Mouse (Mus musculus) heart, postnatal 25 days (tissue): ENCODE results near the gene Nrcam. TPM values are rescaled to one million over a fixed set of nuclear protein-coding genes. Genes with fewer than 3 reads are reported as not detected.

Experiments used
- DNase-seq: peaks from one replicate; pipeline ENCODE4 v3.0.0; 2022; ENCODE audit warnings: low spot score
- intact Hi-C: fragments of 180-260 bp; cut with DNase I; formaldehyde crosslinking; loops from one replicate; pipeline ENCODE4 v1.15.1; 2025
- total RNA-seq, 2 experiments: library from RNA; stranded (reverse); gene quantifications; 2 replicates each; pipeline ENCODE4 v1.2.3; 2021

Gene Nrcam
- total RNA-seq, 2 experiments from 2014 or later, result 0.16 to 0.42 TPM

- intact Hi-C loops, result no loop called here
Measured at GRCm38 (mm10) chr12:44425040-44425439, 96.4 kb downstream of the Nrcam start.

DNA sequence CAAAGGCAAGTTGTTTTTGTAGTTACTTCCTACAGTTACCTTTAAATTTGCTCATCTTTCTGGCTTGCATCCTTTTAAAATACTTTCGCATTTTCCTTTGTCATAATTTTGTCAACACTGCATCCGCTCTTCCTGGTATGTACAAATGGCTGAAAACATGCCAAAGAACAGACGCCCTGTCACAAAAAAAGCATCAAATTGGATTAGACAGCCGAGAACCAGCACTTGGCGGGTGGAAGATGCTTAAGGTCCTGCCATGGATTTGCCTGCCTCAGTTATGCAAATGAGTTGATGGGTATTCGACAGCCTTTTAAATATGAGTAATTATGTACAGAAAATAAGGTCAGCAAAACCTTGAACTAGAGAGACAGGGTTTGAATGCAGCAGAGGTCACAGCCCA is 101.7 kb downstream of the Nrcam start:
- intact Hi-C loops, result no loop called here
- no peak for DNase-seq

More at GRCm38 (mm10) chr12:44425040-44425439, 96.4 kb downstream of the Nrcam start:
- no peak for DNase-seq

DNA sequence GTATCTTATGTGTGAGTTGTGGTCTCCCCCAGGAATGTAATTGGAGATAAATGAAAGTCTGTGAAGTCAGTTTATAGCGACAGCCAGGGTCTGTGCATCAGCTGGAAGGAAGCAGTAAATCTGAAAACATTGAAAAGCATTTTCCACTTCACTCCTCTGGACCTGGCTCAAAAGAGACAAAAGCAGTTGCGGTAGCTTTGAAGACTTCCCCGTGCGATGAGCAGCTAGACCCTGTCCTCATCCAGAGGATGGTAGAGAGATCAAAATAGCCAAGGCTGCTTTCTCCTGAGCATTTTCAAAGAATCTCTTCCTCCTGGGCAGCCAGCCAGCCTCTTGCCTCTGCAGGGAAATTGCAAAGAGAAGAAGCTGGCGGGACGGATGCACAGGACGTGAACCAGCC is 102.3 kb downstream of the Nrcam start:
- DNase-seq, result no peak
- intact Hi-C loops, result no loop called here

- intact Hi-C loops, result no loop called here
- no peak for DNase-seq
Measured at GRCm38 (mm10) chr12:44432727-44433126, 104.0 kb downstream of the Nrcam start.

GRCm38 (mm10) chr12:44437046-44437827 is 108.6 kb downstream of the Nrcam start:
- intact Hi-C loops, result no loop called here
- DNase-seq, result no peak

DNA sequence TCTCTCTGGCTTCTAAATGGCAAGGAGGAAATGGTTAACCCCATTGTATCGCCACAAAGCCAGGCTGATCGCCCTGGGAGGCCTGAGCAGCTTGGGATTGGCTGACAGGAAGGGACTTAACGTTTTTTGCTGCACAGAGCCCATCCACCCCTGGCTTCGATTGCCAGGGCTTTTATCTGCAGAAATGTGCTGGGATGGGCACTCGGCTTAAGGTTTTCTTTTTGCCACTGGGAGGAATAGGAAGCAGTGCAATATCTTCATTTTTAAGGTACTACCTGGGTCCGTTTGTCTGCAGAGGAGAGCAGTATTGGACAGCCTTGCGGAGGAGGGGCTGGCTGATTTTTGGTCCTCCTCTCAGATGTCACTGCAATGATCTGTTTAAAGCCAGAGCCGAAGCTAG is 110.2 kb downstream of the Nrcam start:
- DNase-seq, result no peak
- intact Hi-C loops, result no loop called here

GRCm38 (mm10) chr12:44440230-44440629 is 111.5 kb downstream of the Nrcam start:
- DNase-seq, result no peak
- intact Hi-C loops, result no loop called here

DNA sequence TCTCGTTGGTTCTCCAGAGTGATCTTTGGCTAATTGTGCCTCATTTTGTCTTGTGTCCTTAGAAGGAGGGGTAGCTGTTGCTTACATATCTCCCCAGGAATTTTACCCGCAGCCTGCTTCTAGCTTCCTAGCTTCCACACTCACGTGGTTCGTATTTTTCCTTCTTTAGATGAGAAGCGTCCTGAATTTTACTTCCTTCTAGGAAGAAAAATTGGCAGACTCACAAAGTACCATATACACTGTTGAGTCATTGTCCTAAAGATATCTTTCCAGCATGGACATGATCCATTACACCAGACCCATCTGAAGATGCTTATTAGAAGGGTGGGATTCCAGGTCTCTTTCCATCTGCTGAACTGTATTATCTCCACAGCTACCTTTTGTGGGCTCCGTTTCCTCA is 122.2 kb downstream of the Nrcam start:
- intact Hi-C loops, result no loop called here
- DNase-seq, result no peak

- intact Hi-C loops, result no loop called here
- DNase-seq, result no peak
Measured at GRCm38 (mm10) chr12:44451742-44452141, 123.1 kb downstream of the Nrcam start.

DNA sequence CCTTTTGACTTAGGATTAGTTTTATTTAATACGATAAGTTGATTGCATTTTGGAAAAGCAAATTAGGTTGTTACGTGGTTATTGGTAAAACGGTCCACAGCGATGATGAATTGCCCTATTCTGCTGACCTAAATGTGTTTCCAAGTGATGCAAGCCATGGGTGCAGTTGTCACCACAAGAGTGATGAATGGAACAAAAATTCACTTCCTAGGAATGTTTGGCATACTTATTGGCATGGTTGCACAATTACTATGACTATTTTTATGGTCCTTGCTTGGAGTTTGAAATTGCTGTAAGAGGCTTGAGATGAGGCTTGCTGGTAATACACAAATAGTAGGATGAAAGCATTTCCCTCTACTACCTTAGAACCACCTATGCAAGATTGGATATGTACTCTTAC is 125.1 kb downstream of the Nrcam start:
- intact Hi-C loops, result no loop called here
- DNase-seq, result no peak

DNA sequence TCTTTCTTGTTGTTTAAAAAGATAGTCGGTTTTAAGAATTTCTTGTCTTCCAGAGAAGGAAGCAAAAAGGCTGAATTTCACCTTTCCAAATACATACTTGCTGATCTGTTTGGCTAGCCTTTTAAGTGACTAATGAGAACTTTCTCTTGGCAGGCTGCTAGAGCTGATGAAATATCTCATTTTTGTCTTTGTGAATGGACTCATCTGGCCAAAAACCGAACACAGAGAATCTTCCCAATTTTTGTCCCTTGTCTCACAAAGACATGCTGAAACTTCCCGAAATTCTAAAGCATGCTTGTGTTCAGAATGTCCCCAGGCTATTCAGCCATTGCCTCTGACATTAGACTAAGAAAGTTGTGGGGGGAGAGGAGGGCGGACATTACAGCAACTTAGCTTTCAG is 129.3 kb downstream of the Nrcam start:
- intact Hi-C loops, result no loop called here

DNA sequence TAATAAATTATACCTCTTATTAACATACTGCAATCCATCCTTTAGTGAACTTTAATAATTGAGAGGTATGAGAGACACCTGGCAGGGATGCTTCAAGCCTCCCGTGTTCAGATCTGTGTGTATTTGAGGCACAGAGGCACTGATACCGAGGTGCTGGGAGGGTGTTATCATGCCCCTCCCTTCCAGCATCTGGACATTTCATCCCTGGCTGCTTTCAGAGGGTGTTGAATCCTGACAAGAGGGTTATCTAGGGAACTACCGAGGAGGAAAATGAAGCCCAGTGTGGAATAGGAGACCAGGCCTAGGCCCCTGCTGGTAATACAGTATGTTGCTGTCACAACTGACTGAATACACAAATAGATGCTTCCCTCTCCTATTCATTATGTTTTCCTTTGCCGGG is 133.8 kb downstream of the Nrcam start:
- DNase-seq, result no peak
- intact Hi-C loops, result no loop called here

More for the DNA sequence above, 129.3 kb downstream of the Nrcam start:
- DNase-seq, result no peak

DNA sequence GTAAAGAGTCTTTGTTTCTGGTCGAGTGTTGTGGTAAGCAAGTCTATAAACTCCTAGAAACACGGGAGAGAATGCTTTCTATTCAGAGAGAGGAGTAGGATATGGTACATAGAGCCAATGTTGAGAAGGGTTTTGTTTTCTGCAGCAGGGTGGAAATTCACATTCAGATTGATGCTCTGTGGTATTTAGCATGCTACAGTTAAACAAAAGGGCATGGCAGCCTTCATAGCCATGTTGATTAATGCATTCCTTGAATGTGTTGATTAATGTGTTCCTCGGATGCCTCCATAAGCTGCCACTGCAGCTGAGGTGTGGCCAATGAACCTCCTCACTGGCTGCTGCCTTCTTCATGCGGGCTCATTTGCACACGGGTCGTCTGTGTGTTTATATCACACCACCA is 134.3 kb downstream of the Nrcam start:
- intact Hi-C loops, result no loop called here
- no peak for DNase-seq

GRCm38 (mm10) chr12:44471073-44471472 is 142.4 kb downstream of the Nrcam start:
- intact Hi-C loops, result no loop called here
- DNase-seq, result no peak

DNA sequence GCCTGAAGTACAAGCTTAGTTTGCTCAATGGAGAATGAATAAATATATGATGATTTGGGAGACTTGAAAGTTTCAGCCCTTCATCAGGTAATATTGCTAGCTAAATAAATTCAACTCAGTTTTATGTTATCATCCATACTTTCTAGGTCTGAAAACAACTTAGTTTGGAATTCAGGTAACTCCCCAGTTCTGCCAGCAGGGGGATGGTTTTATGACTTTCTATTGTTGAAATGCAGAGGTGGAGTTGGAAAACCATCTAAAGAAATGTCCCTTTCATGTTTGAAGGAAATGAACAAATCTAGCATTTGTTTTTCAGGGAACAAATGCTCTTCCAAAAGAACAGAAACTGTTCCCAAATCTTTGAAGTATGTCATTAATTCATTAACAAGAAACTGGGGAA is 146.7 kb downstream of the Nrcam start:
- no peak for DNase-seq
- intact Hi-C loops, result no loop called here

GRCm38 (mm10) chr12:44479260-44480030 is 150.8 kb downstream of the Nrcam start:
- intact Hi-C loops, result no loop called here
- DNase-seq, result no peak

- no peak for DNase-seq
- intact Hi-C loops, result no loop called here
Measured at GRCm38 (mm10) chr12:44480031-44480419, 151.3 kb downstream of the Nrcam start.

- intact Hi-C loops, result no loop called here
- no peak for DNase-seq
Measured at GRCm38 (mm10) chr12:44481415-44481814, 152.7 kb downstream of the Nrcam start.

DNA sequence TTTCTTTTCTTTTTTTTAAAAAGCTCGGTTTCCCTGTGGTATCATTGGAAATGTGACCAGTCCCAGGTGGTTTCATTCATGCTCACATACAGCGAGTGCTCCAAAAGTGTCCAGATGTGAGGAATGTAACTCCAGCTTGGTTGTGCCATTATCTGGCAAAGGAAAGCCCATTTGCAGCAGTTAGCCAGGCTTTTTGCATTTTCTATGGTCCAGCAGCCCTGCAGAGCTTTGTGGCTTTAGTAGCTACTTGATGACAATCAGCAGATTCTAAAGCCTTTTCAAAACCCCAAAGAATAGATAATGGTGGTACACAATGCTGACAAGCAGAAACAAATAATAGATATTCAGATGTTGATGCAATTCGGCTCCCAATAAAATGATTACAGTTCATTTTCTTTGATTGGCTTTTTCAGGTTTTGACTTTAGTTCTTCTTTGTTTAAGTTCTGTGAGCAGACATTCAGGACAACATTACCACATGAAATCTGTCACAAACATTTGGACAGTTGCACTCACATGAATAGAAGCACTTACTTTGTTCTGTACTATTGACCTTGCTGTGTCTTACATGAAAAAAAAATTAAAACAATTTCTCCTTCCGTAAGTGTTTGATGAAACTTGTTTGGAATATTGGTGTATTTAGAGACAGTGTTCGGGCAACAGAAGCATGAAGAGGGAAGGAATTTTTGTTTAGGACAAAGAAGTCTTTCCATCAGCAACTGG is 164.2 kb downstream of the Nrcam start:
- intact Hi-C loops, result no loop called here
- no peak for DNase-seq

DNA sequence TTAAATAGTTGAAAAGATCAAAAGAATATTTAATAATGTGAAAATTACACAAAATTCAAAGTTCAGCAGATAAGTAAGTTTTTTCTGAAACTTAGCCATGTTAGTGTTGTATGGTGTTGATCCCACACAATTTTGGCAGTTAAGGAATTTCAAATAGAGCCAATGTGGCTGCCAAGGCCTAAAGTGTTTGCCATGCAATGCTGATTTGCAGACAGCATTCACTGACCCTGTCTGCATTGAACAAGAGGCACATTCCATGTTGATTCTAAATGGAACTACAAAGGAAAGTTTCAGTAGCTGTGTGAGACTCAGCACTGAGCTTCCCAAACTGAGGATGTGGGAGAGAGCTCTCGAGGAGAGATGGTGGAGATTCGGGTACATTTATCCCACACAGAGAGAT is 169.1 kb downstream of the Nrcam start:
- intact Hi-C loops, result no loop called here
- DNase-seq, result no peak

- no peak for DNase-seq
- intact Hi-C loops, result no loop called here
Measured at GRCm38 (mm10) chr12:44498872-44499271, 170.2 kb downstream of the Nrcam start.
